Mouse (Mus musculus) spleen, adult 2 months (tissue): ENCODE results near the gene Adprh. TPM values are rescaled to one million over a fixed set of nuclear protein-coding genes. Genes with fewer than 3 reads are reported as not detected.

Source experiments
- DNase-seq, 2 experiments: peaks; one replicate each; pipeline versions ENCODE4 v3.0.0 to v3.0.0-alpha.2; 2012 to 2021; ENCODE audit warnings: low spot score in 2 of 2, low read depth in 1 of 2
- H3K27ac ChIP-seq: fragments of 200-500 bp; 2 replicates; pipeline ENCODE4 v1.5.1; 2012; ENCODE audit warnings: low read length, inconsistent platforms; ENCODE audit not compliant: insufficient read depth
- H3K27me3 ChIP-seq: fragments of 200-500 bp; 2 replicates; pipeline ENCODE4 v1.6.1; 2012; ENCODE audit warnings: mild to moderate bottlenecking, moderate library complexity, low read length, inconsistent platforms; ENCODE audit not compliant: control insufficient read depth, insufficient read depth
- H3K36me3 ChIP-seq: fragments of 200-500 bp; 2 replicates; pipeline ENCODE4 v1.6.1; 2012; ENCODE audit warnings: mild to moderate bottlenecking, low read length, inconsistent platforms; ENCODE audit not compliant: control insufficient read depth, insufficient read depth
- H3K4me1 ChIP-seq: fragments of 200-500 bp; 2 replicates; pipeline ENCODE4 v1.6.1; 2011; ENCODE audit warnings: inconsistent platforms; ENCODE audit not compliant: control insufficient read depth, insufficient read depth, insufficient read length
- H3K4me3 ChIP-seq: fragments of 200-500 bp; 2 replicates; pipeline ENCODE4 v1.5.1; 2011; ENCODE audit warnings: mild to moderate bottlenecking, inconsistent platforms; ENCODE audit not compliant: insufficient read depth, insufficient read length; ENCODE audit errors: extremely low read depth
- CTCF ChIP-seq: fragments of 200-500 bp; IDR thresholded peaks from 2 replicates; pipeline ENCODE4 v1.5.1; 2011; ENCODE audit warnings: mild to moderate bottlenecking, inconsistent platforms; ENCODE audit not compliant: insufficient read depth, insufficient read length, insufficient replicate concordance; ENCODE audit errors: extremely low read depth
- POLR2A ChIP-seq: fragments of 200-500 bp; IDR thresholded peaks from 2 replicates; pipeline ENCODE4 v1.6.1; 2011; ENCODE audit warnings: low read depth, low read length, inconsistent platforms
- WGBS: fragments of 180-500 bp; shearing (Covaris S2); methylation state at CpG from one replicate; pipeline ENCODE4 v1.1.7; 2018; 5-methylcytosine and 5-hydroxymethylcytosine counted together
- polyA plus RNA-seq: library from polyadenylated mRNA; depleted of rRNA; stranded (reverse); fragments of >200 nt; gene quantifications from 2 replicates; pipeline ENCODE4 v1.2.3, GENCODE M21; 2012

Adprh gene
- polyA plus RNA-seq, 1 experiment, result 47.4 TPM

DNA sequence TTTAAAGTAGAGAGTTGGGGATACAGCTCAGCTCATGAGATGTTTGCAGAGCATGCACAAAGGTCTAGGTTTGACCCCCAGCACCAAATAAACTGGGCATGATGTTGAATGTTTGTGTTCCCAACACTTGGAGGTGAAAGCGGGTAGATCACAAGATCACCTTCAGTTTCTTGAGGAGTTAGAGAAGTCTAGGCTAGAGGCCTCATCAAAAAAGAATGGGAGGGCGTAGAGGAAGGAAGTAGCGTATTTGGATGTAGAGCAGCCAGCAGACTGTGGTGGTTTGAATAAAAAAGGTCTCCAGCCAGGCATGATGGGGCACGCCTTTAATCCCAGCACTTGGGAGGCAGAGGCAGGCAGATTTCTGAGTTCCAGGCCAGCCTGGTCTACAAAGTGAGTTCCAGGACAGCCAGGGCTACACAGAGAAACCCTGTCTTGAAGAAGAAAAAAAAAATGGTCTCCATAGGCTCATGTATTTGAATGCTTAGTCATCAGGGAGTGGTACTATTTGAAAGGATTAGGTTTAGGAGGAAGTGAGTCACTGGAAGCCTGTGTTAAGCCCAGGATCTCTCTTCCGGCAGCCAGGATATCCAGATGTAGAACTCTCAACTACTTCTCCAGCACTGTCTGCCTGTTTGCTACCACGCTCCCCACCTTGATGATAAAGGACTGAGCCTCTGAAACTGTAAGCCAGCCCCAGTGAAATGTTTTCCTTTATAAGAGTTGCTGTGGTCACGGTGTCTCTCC, 8.6 kb downstream of the Adprh start:
- WGBS, result 88% methylated on average over 7 of the region's 7 CpGs
- Histone ChIP-seq H3K27me3 (no peaks in the 10 kb centered on the region), H3K27ac (no peak overlapping the region), H3K36me3 (peaks cover 20% of the 10 kb centered on the region), H3K4me1 (no peaks in the 10 kb centered on the region), H3K4me3 (no peak overlapping the region)
- DNase-seq, result no peak
- TF ChIP-seq POLR2A, result no peak
- no peak for TF ChIP-seq CTCF

DNA sequence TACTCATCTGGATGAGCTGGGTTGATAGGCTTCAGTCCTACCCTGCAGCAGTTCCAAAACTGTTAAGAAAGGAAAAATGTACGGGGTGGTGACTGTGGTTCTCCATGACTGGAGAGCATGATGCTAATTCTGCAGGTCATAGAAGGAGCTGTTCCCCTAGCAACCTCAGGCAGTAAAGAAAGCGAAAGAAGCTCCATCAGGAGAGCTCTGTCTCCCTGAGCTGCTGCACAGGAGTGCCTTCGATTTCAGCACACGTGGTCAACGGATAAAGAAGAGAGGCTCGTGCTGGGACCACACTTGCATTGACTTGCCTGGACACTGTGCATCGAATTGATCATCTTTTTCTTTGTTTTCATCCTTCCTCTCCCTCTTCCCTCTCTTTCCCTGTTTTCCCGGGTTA, 10.3 kb downstream of the Adprh start:
- Histone ChIP-seq H3K4me1 (no peaks in the 10 kb centered on the region), H3K36me3 (peaks cover 18% of the 10 kb centered on the region), H3K27me3 (no peaks in the 10 kb centered on the region), H3K4me3 (no peak overlapping the region), H3K27ac (no peak overlapping the region)
- TF ChIP-seq POLR2A, result no peak
- TF ChIP-seq CTCF, result no peak
- no peak for DNase-seq
- 85% methylated on average over 8 of the region's 8 CpGs for WGBS

DNA sequence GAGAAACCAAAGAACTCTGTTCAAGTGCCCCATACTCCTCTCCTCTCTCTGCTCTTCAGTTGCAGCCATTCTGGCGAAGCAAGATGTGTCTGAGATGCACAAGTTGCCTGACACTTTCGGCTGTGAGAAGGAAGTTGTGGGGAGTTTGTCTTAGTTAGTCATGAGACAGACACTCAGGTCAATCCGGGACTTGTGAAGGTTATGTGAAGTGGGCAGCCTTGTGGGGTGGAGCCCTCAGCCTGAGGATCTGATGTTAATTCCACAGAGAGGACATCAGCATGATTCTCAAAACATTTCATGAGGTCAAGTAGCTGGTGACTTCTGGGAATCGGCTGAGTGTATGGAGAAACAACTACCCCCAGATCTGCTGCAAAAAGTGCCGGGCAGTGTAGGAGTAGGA, 10.9 kb downstream of the Adprh start:
- no peak overlapping the region for H3K27ac ChIP-seq
- no peaks in the 10 kb centered on the region for H3K27me3 ChIP-seq
- H3K4me1 ChIP-seq, result no peaks in the 10 kb centered on the region
- TF ChIP-seq CTCF, result no peak
- TF ChIP-seq POLR2A, result no peak
- peaks cover 13% of the 10 kb centered on the region for H3K36me3 ChIP-seq
- no peak overlapping the region for H3K4me3 ChIP-seq
- DNase-seq, result no peak
- 72% methylated on average over 5 of the region's 5 CpGs for WGBS

DNA sequence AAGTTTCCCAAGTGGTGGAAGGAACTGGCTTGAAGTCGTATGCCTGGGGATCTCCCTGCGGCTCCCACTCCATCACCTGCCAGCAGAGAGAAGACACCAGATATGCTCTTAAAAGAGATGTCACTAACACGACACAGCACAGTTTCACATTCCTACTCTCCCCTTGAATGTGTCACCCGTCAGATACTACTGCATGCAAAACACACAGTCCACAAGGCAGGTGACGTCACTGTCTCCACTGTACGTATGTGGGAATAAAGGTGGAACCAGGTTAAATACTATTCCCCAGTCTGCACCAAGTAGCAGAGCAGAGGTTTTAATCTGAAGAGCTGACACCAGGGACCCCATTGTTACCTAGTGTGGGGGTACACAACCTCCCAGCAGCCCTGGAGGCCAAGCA, 12.1 kb downstream of the Adprh start:
- 83% methylated on average over 6 of the region's 6 CpGs for WGBS
- Histone ChIP-seq H3K36me3 (peaks cover 7% of the 10 kb centered on the region), H3K27ac (no peak overlapping the region), H3K4me1 (no peaks in the 10 kb centered on the region), H3K4me3 (no peak overlapping the region), H3K27me3 (no peaks in the 10 kb centered on the region)
- DNase-seq, result no peak
- TF ChIP-seq CTCF (no peak), POLR2A (no peak)

DNA sequence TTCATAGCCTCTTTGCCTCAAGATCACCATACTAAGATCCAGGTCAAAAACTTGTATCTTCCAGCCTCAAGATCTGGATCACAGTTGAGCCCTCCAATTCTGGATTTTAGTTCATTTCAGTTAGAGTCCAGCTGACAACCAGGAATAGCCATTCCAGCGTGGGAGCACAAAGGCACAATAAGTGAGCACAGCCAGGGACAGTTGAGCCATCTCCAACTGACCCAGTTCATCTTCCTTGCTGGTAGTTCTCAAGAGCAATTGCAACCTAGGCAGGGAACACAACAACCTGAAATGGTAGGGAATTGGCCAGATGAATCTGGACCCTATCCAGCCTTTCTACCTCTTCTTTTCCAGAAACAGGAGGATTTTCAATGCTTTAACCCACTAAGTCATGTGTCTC, 13.3 kb downstream of the Adprh start:
- 89% methylated on average over 1 of the region's 1 CpGs for WGBS
- no peak for DNase-seq
- Histone ChIP-seq H3K4me3 (no peak overlapping the region), H3K36me3 (0 out of 2 replicates have a peak, but pooled peaks cover 1% of the 10 kb centered on the region), H3K27me3 (no peaks in the 10 kb centered on the region), H3K27ac (no peak overlapping the region), H3K4me1 (no peaks in the 10 kb centered on the region)
- TF ChIP-seq CTCF (no peak), POLR2A (no peak)

DNA sequence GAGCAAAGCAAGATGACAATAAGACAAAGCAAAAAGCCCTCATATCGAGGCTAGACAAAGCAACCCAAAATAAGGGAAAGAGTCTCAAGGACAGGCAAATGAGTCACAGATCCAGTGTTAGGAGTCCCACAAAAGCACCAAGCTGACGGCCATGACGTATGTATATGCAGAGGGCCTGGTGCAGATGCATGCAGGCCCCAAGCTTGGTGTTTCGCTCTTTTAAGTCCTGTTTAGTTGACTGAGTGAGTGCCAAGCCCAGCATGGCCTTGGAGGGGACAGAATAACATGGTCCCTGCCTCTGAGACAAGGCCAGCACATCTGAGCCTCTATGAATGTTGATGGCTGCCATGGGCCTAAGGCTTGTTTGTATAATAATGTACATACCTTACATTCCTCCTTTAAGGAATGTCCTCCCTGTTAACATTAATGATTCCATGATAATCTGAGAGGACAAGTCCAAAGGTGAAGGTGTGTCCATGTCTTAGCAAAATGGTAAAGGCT, 18.2 kb downstream of the Adprh start:
- DNase-seq, result no peak
- no peaks in the 10 kb centered on the region for H3K36me3 ChIP-seq

DNA sequence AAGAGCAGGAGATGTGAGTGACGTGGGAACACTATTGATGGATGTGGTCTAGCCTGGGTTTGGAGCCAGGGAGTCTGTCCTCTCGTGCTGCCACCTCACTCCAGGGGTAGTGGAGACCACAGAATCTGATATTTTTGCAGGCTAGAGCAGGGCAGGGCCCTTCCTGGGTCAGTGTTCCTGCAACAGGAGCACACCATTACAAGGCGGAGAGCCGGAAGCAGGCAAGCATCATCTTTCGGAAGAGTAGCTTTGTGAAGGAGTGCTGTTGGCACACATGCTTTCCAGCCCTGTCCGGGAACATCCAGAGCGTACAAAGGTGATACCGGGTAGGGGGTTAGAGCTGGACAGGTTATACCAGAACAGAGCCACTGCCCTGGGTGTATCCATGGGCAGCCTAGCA, 19.0 kb downstream of the Adprh start:
- H3K4me1 ChIP-seq, result no peaks in the 10 kb centered on the region
- TF ChIP-seq CTCF (no peak), POLR2A (no peak)
- H3K4me3 ChIP-seq, result no peak overlapping the region
- no peak for DNase-seq
- H3K27me3 ChIP-seq, result no peaks in the 10 kb centered on the region
- H3K36me3 ChIP-seq, result no peaks in the 10 kb centered on the region
- H3K27ac ChIP-seq, result no peak overlapping the region
- WGBS, result 90% methylated on average over 8 of the region's 8 CpGs

More for the DNA sequence above, 18.2 kb downstream of the Adprh start:
- no peak for TF ChIP-seq POLR2A
- no peak for TF ChIP-seq CTCF
- H3K27ac ChIP-seq, result no peak overlapping the region
- H3K4me3 ChIP-seq, result no peak overlapping the region
- WGBS, result 94% methylated on average over 4 of the region's 4 CpGs
- H3K4me1 ChIP-seq, result no peaks in the 10 kb centered on the region
- no peaks in the 10 kb centered on the region for H3K27me3 ChIP-seq
